Mouse (Mus musculus): ENCODE measurements around the gene Gm40193. TPM values are rescaled to one million over a fixed set of nuclear protein-coding genes. Genes with fewer than 3 reads are reported as not detected.

The Gm40193 gene
- not detected in 2 replicates for total RNA-seq (2023)

GRCm38 (mm10) chr11:70532839-70533238, at the start of gene Gm40193:
Gene Gm40193 (minus strand): TSS chr11:70532939.

GRCm38 (mm10) chr11:70562287-70562994, 29.7 kb upstream of the Gm40193 start, which contains the start of gene Mink1:
Gene Mink1 (plus strand): TSS chr11:70562881.

GRCm38 (mm10) chr11:70539877-70540587, 7.3 kb upstream of the Gm40193 start, which contains the start of gene Pld2:
Gene Pld2 (plus strand): TSS chr11:70540064.

GRCm38 (mm10) chr11:70525184-70525678, 7.5 kb downstream of the Gm40193 start, which contains the start of gene Psmb6:
Gene Psmb6 (plus strand): TSS chr11:70525367.

GRCm38 (mm10) chr11:70518923-70519322, 13.8 kb downstream of the Gm40193 start, which contains the start of gene Gltpd2:
Gene Gltpd2 (plus strand): TSS chr11:70519196.

GRCm38 (mm10) chr11:70514288-70514687, 18.5 kb downstream of the Gm40193 start, which contains the start of gene Vmo1:
Gene Vmo1 (minus strand): TSS chr11:70514616.

GRCm38 (mm10) chr11:70504970-70505369, 27.8 kb downstream of the Gm40193 start, which contains the start of gene Tm4sf5:
Gene Tm4sf5 (plus strand): TSS chr11:70505244.

Other genes starting within 250 kb of the Gm40193 start
- gene Alox12e, start 210.3 kb downstream of the Gm40193 start, total RNA-seq (2023), result not detected in 2 replicates
- 1.2 and 3.1 TPM in 2 replicates for gene Alox15, start 180.9 kb downstream of the Gm40193 start, total RNA-seq (2023)
- 12.0 and 22.1 TPM in 2 replicates for gene Pelp1, start 122.9 kb downstream of the Gm40193 start, total RNA-seq (2023)
- 950 and 1,080 TPM in 2 replicates for gene Arrb2, start 100.3 kb downstream of the Gm40193 start, total RNA-seq (2023)
- 24.7 and 31.8 TPM in 2 replicates for gene Med11, start 81.0 kb downstream of the Gm40193 start, total RNA-seq (2023)
- gene Zmynd15, start 73.5 kb downstream of the Gm40193 start, total RNA-seq (2023), result 0.61 and 0.66 TPM in 2 replicates
- gene Cxcl16, start 73.0 kb downstream of the Gm40193 start, total RNA-seq (2023), result 2.9 and 7.3 TPM in 2 replicates
- gene Tm4sf5, start 27.7 kb downstream of the Gm40193 start, total RNA-seq (2023), result not detected in 2 replicates
- gene Vmo1, start 18.3 kb downstream of the Gm40193 start, total RNA-seq (2023), result not detected in 2 replicates
- gene Gltpd2, start 13.7 kb downstream of the Gm40193 start, total RNA-seq (2023), result not detected in 2 replicates
- gene Psmb6, start 7.6 kb downstream of the Gm40193 start, total RNA-seq (2023), result 85.9 and 94.4 TPM in 2 replicates
- 2.0 and 3.3 TPM in 2 replicates for gene Pld2, start 7.1 kb upstream of the Gm40193 start, total RNA-seq (2023)
- 14.2 and 21.9 TPM in 2 replicates for gene Mink1, start 29.9 kb upstream of the Gm40193 start, total RNA-seq (2023)
- gene 4930544D05Rik, start 82.9 kb upstream of the Gm40193 start, total RNA-seq (2023), result not detected in 2 replicates
- gene Chrne, start 86.3 kb upstream of the Gm40193 start, total RNA-seq (2023), result 1.0 TPM in 1 of 2 replicates, not detected in the other
- gene Gp1ba, start 106.2 kb upstream of the Gm40193 start, total RNA-seq (2023), result 0.18 and 0.73 TPM in 2 replicates
- gene Rnf167, start 114.3 kb upstream of the Gm40193 start, total RNA-seq (2023), result 139 and 152 TPM in 2 replicates
- 80.8 and 90.9 TPM in 2 replicates for gene Slc25a11, start 114.5 kb upstream of the Gm40193 start, total RNA-seq (2023)
- gene Pfn1, start 121.7 kb upstream of the Gm40193 start, total RNA-seq (2023), result 1,990 and 2,032 TPM in 2 replicates
- gene Eno3, start 124.3 kb upstream of the Gm40193 start, total RNA-seq (2023), result 4.2 and 6.6 TPM in 2 replicates
- 36.7 and 37.4 TPM in 2 replicates for gene Spag7, start 136.5 kb upstream of the Gm40193 start, total RNA-seq (2023)
- gene Camta2, start 155.2 kb upstream of the Gm40193 start, total RNA-seq (2023), result 55.4 and 60.4 TPM in 2 replicates
- not detected in 2 replicates for gene Inca1, start 167.2 kb upstream of the Gm40193 start, total RNA-seq (2023)
- 30.8 and 43.4 TPM in 2 replicates for gene Kif1c, start 167.6 kb upstream of the Gm40193 start, total RNA-seq (2023)
- gene Zfp3, start 231.3 kb upstream of the Gm40193 start, total RNA-seq (2023), result 0.25 and 0.28 TPM in 2 replicates

All from neutrophil, adult 65 days (primary cell).